In genomic region chr2:62665536-62665935, GRCm38 (mm10) we compare ENCODE assay signal across 22 mouse cellular contexts. TPM values are rescaled to one million over a fixed set of nuclear protein-coding genes. Genes with fewer than 3 reads are reported as not detected.
DNase-seq lines count a peak whose midpoint lies in the region; ATAC-seq and TF ChIP-seq lines count a peak whose summit lies in the region.
"Had no signal": no experiment of that assay in that cellular context is flagged by ENCODE, and none has a peak within 500 bp of the region (broad histone marks: within the 10 kb centered on the region; RNA-seq: fewer than 3 reads in every experiment).

No protein-coding gene starts in this region.

- peak; percentile 2 for DNase-seq in cerebellum, adult 9-10 months
- no peak for DNase-seq in cerebellum, adult 8-10 months
- DNase-seq in heart, postnatal 0 days (ENCODE audit: low spot score) = no peak
- DNase-seq in heart, postnatal 36 days = no peak
- peak; percentile 53 for DNase-seq in kidney, adult 9 months
- DNase-seq in thymus, postnatal 10 days (ENCODE audit: low spot score in 2 of 2) = no peak
- DNase-seq in layer of hippocampus, postnatal 36 days = no peak
- DNase-seq: adrenal gland, postnatal 10 days; cerebellum, adult 9-11 months; heart, postnatal 10 days; lung, postnatal 4 days; midbrain, embryonic 14.5 days; right cerebral cortex, postnatal 25 days; spleen, adult 18-20 months had no signal

- H3K4me2 ChIP-seq in heart, postnatal 0 days (ENCODE audit: low read depth, low read length) = peak overlapping the region; percentile 73; the same call in 1 of the 2 replicates
- H3K4me2 ChIP-seq: neural tube, embryonic 12.5 days had no signal

- no peak for TF ChIP-seq POLR2A in ES-Bruce4 (IDR thresholded peaks at IDR 0.05; ENCODE audit: insufficient read depth, low read length)

- TF ChIP-seq CTCF in heart, postnatal 0 days (IDR thresholded peaks at IDR 0.05; ENCODE audit: low read depth) = no peak
- no peak for TF ChIP-seq CTCF in ES-Bruce4 (IDR thresholded peaks at IDR 0.05; ENCODE audit: low read depth, low read length)

- intact Hi-C loops in heart, postnatal 36 days (cut with DNase I) = no loop called here

- no peak overlapping the region for H3K4me3 ChIP-seq in heart, postnatal 0 days (ENCODE audit: low read depth, low read length)
- no peak overlapping the region for H3K4me3 ChIP-seq in ES-Bruce4 (ENCODE audit: low read depth, low read length)
- H3K4me3 ChIP-seq: hindbrain, embryonic 13.5 days; neural tube, embryonic 12.5 days had no signal

- no peaks in the 10 kb centered on the region for H3K4me1 ChIP-seq in heart, postnatal 0 days (ENCODE audit: control insufficient read depth, insufficient read depth)
- no peaks in the 10 kb centered on the region for H3K4me1 ChIP-seq in ES-Bruce4 (ENCODE audit: control insufficient read depth, insufficient read depth, low read length)
- H3K4me1 ChIP-seq: lung, embryonic 15.5 days; neural tube, embryonic 12.5 days had no signal

- no peak for ATAC-seq in heart, postnatal 0 days (ENCODE audit: insufficient read depth, low read depth)
- ATAC-seq: forebrain, embryonic 15.5 days had no signal

- 31% methylated on average over 1 of the region's 1 CpGs for WGBS in heart, postnatal 0 days

- no peaks in the 10 kb centered on the region for H3K27me3 ChIP-seq in heart, postnatal 0 days (ENCODE audit: control insufficient read depth, insufficient read depth, low read length)
- H3K27me3 ChIP-seq in ES-Bruce4 (ENCODE audit: control insufficient read depth, insufficient read depth, low read length, poor library complexity, severe bottlenecking) = no peaks in the 10 kb centered on the region; the same call in 1 of the 2 replicates
- H3K27me3 ChIP-seq: forebrain, embryonic 15.5 days; neural tube, embryonic 12.5 days had no signal

- peak overlapping the region; percentile 48; the same call in 1 of the 2 replicates for H3K27ac ChIP-seq in heart, postnatal 0 days (ENCODE audit: low read depth)
- H3K27ac ChIP-seq in ES-Bruce4 (ENCODE audit: insufficient read depth, low read length) = no peak overlapping the region
- H3K27ac ChIP-seq: embryonic facial prominence, embryonic 10.5 days; forebrain, embryonic 15.5 days; hindbrain, embryonic 13.5 days; kidney, postnatal 0 days; liver, embryonic 14.5 days; lung, embryonic 15.5 days; neural tube, embryonic 12.5 days had no signal

- H3K36me3 ChIP-seq in heart, postnatal 0 days (replicated peaks; ENCODE audit: control insufficient read depth, insufficient read depth, low read length) = no peaks in the 10 kb centered on the region
- no peaks in the 10 kb centered on the region for H3K36me3 ChIP-seq in ES-Bruce4 (ENCODE audit: control insufficient read depth, insufficient read depth, low read length, poor library complexity, severe bottlenecking)
- H3K36me3 ChIP-seq: embryonic facial prominence, embryonic 10.5 days; forebrain, embryonic 15.5 days; hindbrain, embryonic 13.5 days; lung, embryonic 15.5 days; neural tube, embryonic 12.5 days had no signal

- H3K9ac ChIP-seq in heart, postnatal 0 days (replicated peaks; ENCODE audit: low read depth, low read length) = no peak overlapping the region
- no peak overlapping the region for H3K9ac ChIP-seq in ES-Bruce4 (ENCODE audit: low read depth, poor library complexity, severe bottlenecking)
- H3K9ac ChIP-seq: forebrain, embryonic 15.5 days; hindbrain, embryonic 13.5 days; liver, embryonic 14.5 days; lung, embryonic 15.5 days; neural tube, embryonic 12.5 days had no signal

- no peak for TF ChIP-seq EP300 in heart, postnatal 0 days (IDR thresholded peaks at IDR 0.05; ENCODE audit: low read depth)
- TF ChIP-seq EP300 in ES-Bruce4 (IDR thresholded peaks at IDR 0.05; ENCODE audit: insufficient read depth, low read depth, low read length) = 0 out of 2 replicates have a peak, but pooled peaks have one; percentile 11

- no peaks in the 10 kb centered on the region for H3K9me3 ChIP-seq in heart, postnatal 0 days (replicated peaks; ENCODE audit: control insufficient read depth, low read length)
- H3K9me3 ChIP-seq in ES-Bruce4 (replicated peaks; ENCODE audit: control insufficient read depth, insufficient read depth, low read length, poor library complexity, severe bottlenecking) = no peaks in the 10 kb centered on the region
- H3K9me3 ChIP-seq: embryonic facial prominence, embryonic 10.5 days; forebrain, embryonic 15.5 days; hindbrain, embryonic 13.5 days; lung, embryonic 15.5 days; neural tube, embryonic 12.5 days had no signal

RNA-seq across cellular contexts. Expression of gene Gca, which starts 1.5 kb away (rescaled TPM):
- 4.9 and 6.1 TPM in 2 replicates for total RNA-seq in heart, postnatal 0 days (2014; rRNA removed; ENCODE audit: low replicate concordance)
- 17.8 and 18.5 TPM in 2 replicates for polyA plus RNA-seq in heart, postnatal 0 days (2015; fragmentation: Nextera tagmentation; extraction: Ambion mirVana)
- total RNA-seq in heart, postnatal 36 days (2021) = 10 to 100 TPM; 26.4 to 29.9 TPM
- polyA plus RNA-seq in ES-Bruce4 (2011; ENCODE audit: insufficient read depth, insufficient read length, low read depth, missing spikeins) = 16.7 and 24.7 TPM in 2 replicates
- 10 to 100 TPM; 13.4 to 14.5 TPM for total RNA-seq in layer of hippocampus, postnatal 36 days (2021)

RNA-seq across cellular contexts. Expression of gene Ifih1, which starts 19.5 kb away (rescaled TPM):
- 3.2 and 4.3 TPM in 2 replicates for total RNA-seq in heart, postnatal 0 days (2014; rRNA removed; ENCODE audit: low replicate concordance)
- 2.1 TPM in 2 replicates for polyA plus RNA-seq in heart, postnatal 0 days (2015; fragmentation: Nextera tagmentation; extraction: Ambion mirVana)
- total RNA-seq in heart, postnatal 36 days (2021) = 1 to 10 TPM; 6.1 to 8.6 TPM
- polyA plus RNA-seq in ES-Bruce4 (2011; ENCODE audit: insufficient read depth, insufficient read length, low read depth, missing spikeins) = 2.2 and 3.1 TPM in 2 replicates
- 1 to 10 TPM; 1.8 to 2.3 TPM for total RNA-seq in layer of hippocampus, postnatal 36 days (2021)

Comparison
In these comparisons a context has a peak if more than half of its experiments do, and no peak if none do; other contexts are left out.
1. DNase-seq: peak in cerebellum, adult 9-10 months (single experiment) and kidney, adult 9 months (single experiment); none in cerebellum, adult 8-10 months (single experiment), heart, postnatal 0 days (single experiment), heart, postnatal 36 days (0 of 2), thymus, postnatal 10 days (0 of 2) and layer of hippocampus, postnatal 36 days (0 of 2).